Mouse (Mus musculus): ENCODE data around the gene Lars2. TPM values are rescaled to one million over a fixed set of nuclear protein-coding genes. Genes with fewer than 3 reads are reported as not detected.
A peak's percentile ranks its signal among the peaks of the same experiment; 100 is the strongest.

Gene Lars2
- polyA plus RNA-seq, 1 experiment from 2014 or later: 933 TPM

DNA sequence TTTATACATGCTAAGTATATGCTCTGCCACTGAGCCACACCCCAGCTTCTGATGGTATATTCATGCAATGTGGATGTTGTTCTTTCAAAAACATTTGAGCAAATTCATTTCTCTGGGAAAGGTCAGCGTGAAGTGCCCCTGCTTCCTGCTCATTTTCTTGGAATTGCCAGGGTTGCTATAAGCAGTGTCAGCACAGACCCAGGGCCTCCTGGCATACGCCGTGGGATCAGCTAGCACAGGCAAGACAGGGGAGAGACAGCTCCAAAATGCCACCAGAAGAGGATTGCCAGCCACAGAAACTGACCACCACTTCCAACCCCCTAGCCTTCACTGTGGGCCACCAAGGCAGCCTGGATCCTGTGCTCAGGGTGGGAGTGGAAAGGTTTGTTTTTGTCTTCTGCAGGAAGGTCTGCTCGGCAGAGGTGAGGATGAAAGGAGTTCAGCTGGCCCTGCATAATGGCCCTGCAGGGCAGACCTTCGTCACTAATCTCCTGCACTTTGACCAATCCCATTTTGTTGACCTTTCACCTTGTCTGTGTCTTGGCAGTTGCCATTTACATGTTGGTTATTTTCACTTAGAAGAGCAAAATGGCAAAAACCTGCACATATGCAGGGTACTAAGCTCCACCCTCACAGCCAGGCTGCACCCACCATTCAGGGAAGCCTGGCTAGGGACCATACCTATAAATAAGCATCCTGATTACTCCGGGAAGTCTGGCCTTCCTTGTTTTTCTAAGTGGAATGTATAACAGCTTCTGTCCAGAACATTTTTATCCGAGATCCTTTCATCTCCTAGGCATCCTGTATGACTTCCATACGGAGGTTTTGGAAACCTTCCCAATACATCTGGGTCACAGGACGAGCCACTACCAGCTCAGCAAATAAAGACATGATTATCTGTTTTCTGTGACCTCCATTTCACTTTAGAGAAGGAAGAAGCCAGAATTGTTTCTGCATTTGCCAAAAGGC, 90.2 kb downstream of the Lars2 start:
- WGBS: 65% methylated on average over 9 of the region's 9 CpGs
- Histone ChIP-seq H3K4me1 (no peaks in the 10 kb centered on the region), H3K27ac (no peak overlapping the region), H3K9me3 (replicated peaks) (peaks cover 3% of the 10 kb centered on the region), H3K4me3 (no peak overlapping the region), H3K4me2 (no peak overlapping the region), H3K36me3 (ENCODE audit: poor library complexity, severe bottlenecking) (peaks cover 50% of the 10 kb centered on the region), H3K9ac (no peak overlapping the region), H3K27me3 (no peaks in the 10 kb centered on the region)
- ATAC-seq: no peak

GRCm38 (mm10) chr9:123457603-123458002, 90.9 kb downstream of the Lars2 start:
- Histone ChIP-seq H3K27ac (no peak overlapping the region), H3K27me3 (no peaks in the 10 kb centered on the region), H3K9me3 (replicated peaks) (peaks cover 4% of the 10 kb centered on the region), H3K4me1 (no peaks in the 10 kb centered on the region), H3K36me3 (ENCODE audit: poor library complexity, severe bottlenecking) (peaks cover 46% of the 10 kb centered on the region), H3K4me3 (no peak overlapping the region), H3K9ac (no peak overlapping the region), H3K4me2 (no peak overlapping the region)
- no peak for ATAC-seq
- WGBS: 55% methylated on average over 2 of the region's 2 CpGs

- H3K27ac ChIP-seq: no peak overlapping the region; the same call in 1 of the 2 replicates
- WGBS: 45% methylated on average over 4 of the region's 4 CpGs
These were observed 100.5 kb downstream of the Lars2 start for GRCm38 (mm10) chr9:123467141-123467620.

GRCm38 (mm10) chr9:123468406-123469085, 101.8 kb downstream of the Lars2 start:
- WGBS: 72% methylated on average over 5 of the region's 5 CpGs
- Histone ChIP-seq H3K27me3 (no peaks in the 10 kb centered on the region), H3K9me3 (replicated peaks) (no peaks in the 10 kb centered on the region), H3K4me3 (no peak overlapping the region), H3K27ac (no peak overlapping the region), H3K4me1 (peaks cover 8% of the 10 kb centered on the region), H3K4me2 (no peak overlapping the region), H3K36me3 (ENCODE audit: poor library complexity, severe bottlenecking) (0 out of 2 replicates have a peak, but pooled peaks cover 5% of the 10 kb centered on the region), H3K9ac (no peak overlapping the region)
- ATAC-seq: no peak

More at GRCm38 (mm10) chr9:123467141-123467620, 100.5 kb downstream of the Lars2 start:
- Histone ChIP-seq H3K4me1 (peaks cover 8% of the 10 kb centered on the region), H3K9ac (no peak overlapping the region), H3K36me3 (ENCODE audit: poor library complexity, severe bottlenecking) (0 out of 2 replicates have a peak, but pooled peaks cover 11% of the 10 kb centered on the region), H3K9me3 (replicated peaks) (no peaks in the 10 kb centered on the region), H3K4me3 (no peak overlapping the region), H3K4me2 (no peak overlapping the region), H3K27me3 (no peaks in the 10 kb centered on the region)
- ATAC-seq: peak; percentile 63

DNA sequence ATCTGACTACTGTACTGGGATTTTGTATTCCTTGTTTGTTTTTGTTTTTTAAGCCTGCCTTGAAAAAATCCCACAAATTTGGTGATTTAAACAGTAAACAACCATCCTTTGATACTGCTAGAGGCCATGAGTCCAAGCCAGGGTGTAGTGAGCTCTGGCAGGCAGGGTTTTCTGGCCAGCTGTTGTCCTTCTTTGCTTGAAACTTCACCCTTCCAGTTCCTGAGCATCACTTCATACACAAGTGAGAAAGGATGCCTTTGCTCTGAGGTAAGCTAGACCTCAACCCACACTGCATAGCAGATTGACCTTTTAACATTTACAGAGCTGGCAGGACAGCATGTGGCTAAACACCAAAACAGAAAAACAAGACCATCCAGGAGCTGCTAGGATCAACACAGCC, 102.4 kb downstream of the Lars2 start:
- H3K27me3 ChIP-seq: no peaks in the 10 kb centered on the region
- H3K9me3 ChIP-seq (replicated peaks): no peaks in the 10 kb centered on the region
- no peak overlapping the region for H3K4me3 ChIP-seq
- H3K9ac ChIP-seq: no peak overlapping the region
- H3K27ac ChIP-seq: no peak overlapping the region
- 0 out of 2 replicates have a peak, but pooled peaks cover 5% of the 10 kb centered on the region for H3K36me3 ChIP-seq (ENCODE audit: poor library complexity, severe bottlenecking)
- H3K4me1 ChIP-seq: peaks cover 8% of the 10 kb centered on the region
- no peak overlapping the region for H3K4me2 ChIP-seq
- ATAC-seq: no peak

DNA sequence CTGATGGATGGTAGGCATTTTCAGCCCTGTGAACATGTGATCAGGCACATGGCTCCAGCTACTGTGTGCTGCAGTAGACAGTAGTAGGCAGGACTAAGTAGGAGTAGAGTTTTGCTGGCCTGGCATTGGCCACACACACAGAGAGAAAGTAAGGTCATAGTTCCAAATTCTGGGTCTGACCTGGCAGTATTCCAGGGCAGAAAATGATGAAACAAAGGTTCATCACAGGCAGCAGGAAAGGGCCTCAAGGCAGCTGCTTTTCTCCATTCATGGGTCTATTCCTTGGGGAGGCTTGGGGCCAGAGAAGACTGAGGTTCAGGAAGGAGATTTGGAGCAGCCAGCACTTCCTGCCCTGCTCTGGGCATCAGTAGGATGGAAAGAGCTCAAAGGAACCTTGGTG, 106.7 kb downstream of the Lars2 start:
- no peak overlapping the region for H3K27ac ChIP-seq
- ATAC-seq: no peak

DNA sequence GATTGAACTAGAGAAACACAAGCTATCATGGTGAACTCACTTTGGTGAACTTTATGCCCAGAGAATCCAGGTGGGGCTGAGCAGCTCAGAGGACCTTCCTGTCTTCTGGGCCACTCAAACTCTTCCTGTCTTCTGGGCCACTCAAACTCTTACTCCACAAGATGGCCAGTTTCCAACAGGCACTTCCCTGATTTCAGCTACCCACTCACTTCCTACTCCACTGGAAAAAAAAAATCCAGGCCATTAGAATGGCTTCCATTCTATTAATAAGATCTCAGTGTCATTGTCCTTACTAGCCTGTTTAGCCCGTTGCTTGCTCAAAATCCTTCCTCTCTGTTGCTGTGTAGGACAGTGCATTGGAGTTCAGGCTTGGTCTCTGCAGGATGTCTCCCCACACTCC, 108.8 kb downstream of the Lars2 start:
- H3K27ac ChIP-seq: no peak overlapping the region
- no peak overlapping the region for H3K4me3 ChIP-seq
- H3K9ac ChIP-seq: no peak overlapping the region
- peaks cover 22% of the 10 kb centered on the region for H3K4me1 ChIP-seq
- no peaks in the 10 kb centered on the region for H3K9me3 ChIP-seq (replicated peaks)
- no peak for ATAC-seq
- no peaks in the 10 kb centered on the region for H3K27me3 ChIP-seq
- WGBS: 74% methylated on average over 1 of the region's 1 CpGs
- H3K4me2 ChIP-seq: no peak overlapping the region
- no peaks in the 10 kb centered on the region for H3K36me3 ChIP-seq (ENCODE audit: poor library complexity, severe bottlenecking)

More for the DNA sequence above, 106.7 kb downstream of the Lars2 start:
- Histone ChIP-seq H3K9me3 (replicated peaks) (no peaks in the 10 kb centered on the region), H3K4me2 (no peak overlapping the region), H3K36me3 (ENCODE audit: poor library complexity, severe bottlenecking) (no peaks in the 10 kb centered on the region), H3K27me3 (no peaks in the 10 kb centered on the region), H3K4me3 (no peak overlapping the region), H3K9ac (no peak overlapping the region), H3K4me1 (peaks cover 5% of the 10 kb centered on the region; the same call in 1 of the 2 replicates)

- H3K4me2 ChIP-seq: peak overlapping the region; percentile 69
- H3K9me3 ChIP-seq (replicated peaks): no peaks in the 10 kb centered on the region
- peaks cover 5% of the 10 kb centered on the region for H3K36me3 ChIP-seq (ENCODE audit: poor library complexity, severe bottlenecking)
- peak overlapping the region; percentile 67 for H3K4me3 ChIP-seq
- H3K9ac ChIP-seq: no peak overlapping the region; the same call in 1 of the 2 replicates
- H3K4me1 ChIP-seq: peaks cover 48% of the 10 kb centered on the region
- H3K27me3 ChIP-seq: no peaks in the 10 kb centered on the region
- WGBS: 2% methylated on average over 16 of the region's 29 CpGs
- H3K27ac ChIP-seq: no peak overlapping the region
- ATAC-seq: peak; percentile 84
These were observed 111.4 kb downstream of the Lars2 start for GRCm38 (mm10) chr9:123478031-123478585.

GRCm38 (mm10) chr9:123478586-123479195, 112.0 kb downstream of the Lars2 start, which contains the start of gene Limd1:
TSS of gene Limd1 (plus strand) at chr9:123478706.
- no peaks in the 10 kb centered on the region for H3K9me3 ChIP-seq (replicated peaks)
- H3K27ac ChIP-seq: peak within 1 kb of the TSS; percentile 5
- peak; percentile 84 for ATAC-seq
- peaks cover 5% of the 10 kb centered on the region for H3K36me3 ChIP-seq (ENCODE audit: poor library complexity, severe bottlenecking)
- peak within 1 kb of the TSS; percentile 69 for H3K4me2 ChIP-seq
- H3K9ac ChIP-seq: peak within 1 kb of the TSS; percentile 74
- H3K4me1 ChIP-seq: peaks cover 51% of the 10 kb centered on the region
- under 1% methylated on average over 43 of the region's 57 CpGs for WGBS
- H3K4me3 ChIP-seq: peak within 1 kb of the TSS; percentile 67
- no peaks in the 10 kb centered on the region for H3K27me3 ChIP-seq

GRCm38 (mm10) chr9:123479196-123479669, 112.5 kb downstream of the Lars2 start:
- Histone ChIP-seq H3K4me3 (peak overlapping the region; percentile 67), H3K27me3 (no peaks in the 10 kb centered on the region), H3K36me3 (ENCODE audit: poor library complexity, severe bottlenecking) (peaks cover 7% of the 10 kb centered on the region), H3K4me1 (peaks cover 51% of the 10 kb centered on the region), H3K9ac (peak overlapping the region; percentile 74), H3K4me2 (peak overlapping the region; percentile 69), H3K9me3 (replicated peaks) (no peaks in the 10 kb centered on the region), H3K27ac (0 out of 2 replicates have a peak overlapping the region, but pooled peaks have one; percentile 5)
- WGBS: 14% methylated on average over 17 of the region's 17 CpGs
- peak; percentile 36; the same call in 1 of the 2 replicates for ATAC-seq

DNA sequence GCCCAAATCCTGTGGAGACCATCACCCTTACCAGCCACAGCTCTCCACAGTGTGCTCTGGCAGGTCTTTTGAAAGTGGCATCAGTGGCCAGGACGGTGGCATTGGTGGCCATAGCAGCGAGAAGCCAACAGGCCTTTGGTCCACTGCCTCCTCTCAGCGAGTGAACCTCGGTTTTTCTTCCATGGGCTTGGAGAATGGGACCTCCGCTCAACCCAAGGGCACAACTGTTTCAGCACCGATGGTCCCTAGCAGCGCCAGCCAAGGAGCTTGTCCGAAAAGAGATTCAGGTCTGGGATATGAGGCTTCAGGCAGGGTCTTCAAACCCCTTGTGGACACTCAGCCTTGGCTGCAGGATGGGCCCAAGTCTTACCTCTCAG, 113.1 kb downstream of the Lars2 start:
- WGBS: 93% methylated on average over 8 of the region's 8 CpGs
- Histone ChIP-seq H3K4me1 (peaks cover 51% of the 10 kb centered on the region), H3K36me3 (ENCODE audit: poor library complexity, severe bottlenecking) (peaks cover 12% of the 10 kb centered on the region), H3K27me3 (no peaks in the 10 kb centered on the region), H3K9me3 (replicated peaks) (no peaks in the 10 kb centered on the region), H3K27ac (no peak overlapping the region), H3K9ac (peak overlapping the region; percentile 74; the same call in 1 of the 2 replicates), H3K4me3 (peak overlapping the region; percentile 67), H3K4me2 (peak overlapping the region; percentile 69)
- ATAC-seq: no peak

All from forebrain, embryonic 13.5 days (tissue).